Mouse (Mus musculus) forebrain, postnatal 0 days (tissue): Measurements from ENCODE around the gene Ruvbl2. TPM values are rescaled to one million over a fixed set of nuclear protein-coding genes. Genes with fewer than 3 reads are reported as not detected.

Experiments used
- ATAC-seq: fragments of 200-750 bp; cut with Nextera tagmentation; 2 replicates; pipeline ENCODE4 v1.8.0; 2017; ENCODE audit warnings: mild to moderate bottlenecking, moderate library complexity
- DNase-seq: peaks from one replicate; pipeline ENCODE4 v3.0.0-alpha.2; 2015
- H3K27ac ChIP-seq: fragments of 300-500 bp; sonication (generic); 2 replicates; pipeline ENCODE4 v1.5.1; 2014; ENCODE audit warnings: low read depth, mild to moderate bottlenecking, antibody characterized with exemption, low read length, moderate library complexity, mixed read lengths
- H3K27me3 ChIP-seq: fragments of 300-500 bp; sonication (generic); 2 replicates; pipeline ENCODE4 v1.6.1; 2014; ENCODE audit warnings: mild to moderate bottlenecking, low read length, mixed read lengths; ENCODE audit not compliant: insufficient read depth
- H3K36me3 ChIP-seq: fragments of 300-500 bp; sonication (generic); 2 replicates; pipeline ENCODE4 v1.6.1; 2014; ENCODE audit warnings: mild to moderate bottlenecking, moderate library complexity; ENCODE audit not compliant: insufficient read depth
- H3K4me1 ChIP-seq: fragments of 300-500 bp; sonication (generic); 2 replicates; pipeline ENCODE4 v1.6.1; 2014; ENCODE audit warnings: antibody characterized with exemption; ENCODE audit not compliant: insufficient read depth
- H3K4me2 ChIP-seq: fragments of 300-500 bp; sonication (generic); 2 replicates; pipeline ENCODE4 v1.6.1; 2014; ENCODE audit warnings: low read depth, mild to moderate bottlenecking, moderate library complexity
- H3K4me3 ChIP-seq: fragments of 300-500 bp; sonication (generic); 2 replicates; pipeline ENCODE4 v1.5.1; 2014; ENCODE audit warnings: low read depth, low read length, mixed read lengths
- H3K9ac ChIP-seq: fragments of 300-500 bp; sonication (generic); 2 replicates; pipeline ENCODE4 v1.6.1; 2014; ENCODE audit warnings: mild to moderate bottlenecking
- H3K9me3 ChIP-seq: fragments of 300-500 bp; sonication (generic); 2 replicates; pipeline ENCODE4 v1.6.1; 2016; ENCODE audit warnings: low read length
- CTCF ChIP-seq: sonication (generic); IDR thresholded peaks from 2 replicates; pipeline ENCODE4 v1.5.1; 2016; ENCODE audit warnings: antibody characterized with exemption, control low read depth, low read depth
- WGBS: fragments of 180-500 bp; shearing (Covaris S2); extraction: QIAGEN DNeasy Blood & Tissue Kit; methylation state at CpG from one replicate; pipeline ENCODE4 v1.1.7; 2014; 5-methylcytosine and 5-hydroxymethylcytosine counted together
- polyA plus RNA-seq: library from polyadenylated mRNA; unstranded; fragments of >200 nt; fragmentation: Nextera tagmentation; extraction: Ambion mirVana; gene quantifications from 2 replicates; pipeline ENCODE4 v1.2.1, GENCODE M21; 2015
- total RNA-seq: library from RNA; depleted of rRNA; stranded (reverse); fragments of >200 nt; gene quantifications from 2 replicates; pipeline ENCODE4 v1.2.3, GENCODE M21; 2014

Ruvbl2 gene
- total and polyA plus RNA-seq, 2 experiments from 2014 or later = 98.3 to 149 TPM

DNA sequence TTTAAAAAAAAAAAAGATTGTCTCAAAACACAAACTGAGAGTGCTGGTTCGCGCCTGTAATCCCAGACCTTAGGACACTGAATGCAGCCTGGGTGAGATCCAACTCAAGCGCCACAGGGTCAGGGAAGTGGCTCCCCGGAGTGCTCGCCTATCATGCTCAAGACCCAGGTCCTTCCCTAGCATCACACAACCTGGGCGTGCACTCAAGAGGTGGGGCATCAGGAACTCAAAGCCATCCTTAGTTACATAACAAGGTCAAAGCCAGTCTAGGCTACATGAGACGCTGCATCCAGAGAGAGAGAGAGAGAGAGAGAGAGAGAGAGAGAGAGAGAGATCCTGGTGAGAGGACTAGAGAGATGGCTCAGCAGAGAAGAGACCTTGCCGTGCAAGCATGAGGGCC is 11.3 kb downstream of the Ruvbl2 start:
- H3K4me2 ChIP-seq = no peak overlapping the region
- H3K36me3 ChIP-seq = peaks cover 90% of the 10 kb centered on the region
- no peaks in the 10 kb centered on the region for H3K4me1 ChIP-seq
- DNase-seq = no peak
- no peak for ATAC-seq
- no peak for TF ChIP-seq CTCF
- no peak overlapping the region for H3K27ac ChIP-seq
- no peak overlapping the region for H3K9ac ChIP-seq
- 91% methylated on average over 8 of the region's 8 CpGs for WGBS
- no peaks in the 10 kb centered on the region for H3K9me3 ChIP-seq
- H3K27me3 ChIP-seq = no peaks in the 10 kb centered on the region
- H3K4me3 ChIP-seq = no peak overlapping the region

- WGBS = 89% methylated on average over 14 of the region's 14 CpGs
- H3K4me3 ChIP-seq = no peak overlapping the region
- peaks cover 33% of the 10 kb centered on the region for H3K27me3 ChIP-seq
- no peaks in the 10 kb centered on the region for H3K9me3 ChIP-seq
- TF ChIP-seq CTCF = no peak
- H3K9ac ChIP-seq = no peak overlapping the region
- H3K27ac ChIP-seq = no peak overlapping the region
- no peak for DNase-seq
- no peaks in the 10 kb centered on the region for H3K4me1 ChIP-seq
- no peak overlapping the region for H3K4me2 ChIP-seq
- H3K36me3 ChIP-seq = peaks cover 53% of the 10 kb centered on the region
- ATAC-seq = no peak
Observed at GRCm38 (mm10) chr7:45421194-45421593, 16.7 kb downstream of the Ruvbl2 start.

- Histone ChIP-seq H3K27me3 (peaks cover 40% of the 10 kb centered on the region), H3K27ac (no peak within 1 kb of the TSS), H3K4me1 (no peaks in the 10 kb centered on the region), H3K9ac (no peak within 1 kb of the TSS), H3K4me2 (no peak within 1 kb of the TSS), H3K9me3 (no peaks in the 10 kb centered on the region), H3K36me3 (peaks cover 51% of the 10 kb centered on the region), H3K4me3 (no peak within 1 kb of the TSS)
- ATAC-seq (no peak), DNase-seq (no peak)
- TF ChIP-seq CTCF = no peak
- whole genome bisulfite sequencing = 64% methylated on average over 6 of the region's 6 CpGs
Observed at GRCm38 (mm10) chr7:45420615-45420919, 17.3 kb downstream of the Ruvbl2 start, which contains the start of gene Lhb. Gene Lhb, plus strand, starts transcription at chr7:45420820.

- 17% methylated on average over 27 of the region's 27 CpGs for WGBS
- Histone ChIP-seq H3K27ac (no peak overlapping the region), H3K4me3 (no peak overlapping the region), H3K9me3 (no peaks in the 10 kb centered on the region), H3K4me1 (no peaks in the 10 kb centered on the region), H3K4me2 (no peak overlapping the region), H3K36me3 (peaks cover 46% of the 10 kb centered on the region), H3K9ac (no peak overlapping the region), H3K27me3 (peaks cover 45% of the 10 kb centered on the region)
- ATAC-seq (no peak), DNase-seq (no peak)
- no peak for TF ChIP-seq CTCF
Observed at GRCm38 (mm10) chr7:45419859-45420614, 17.9 kb downstream of the Ruvbl2 start.

GRCm38 (mm10) chr7:45417962-45418492 is 19.9 kb downstream of the Ruvbl2 start:
- no peak for TF ChIP-seq CTCF
- Histone ChIP-seq H3K27ac (no peak overlapping the region), H3K4me1 (peaks cover 6% of the 10 kb centered on the region; the same call in 1 of the 2 replicates), H3K4me2 (no peak overlapping the region), H3K9ac (no peak overlapping the region), H3K27me3 (peaks cover 65% of the 10 kb centered on the region), H3K36me3 (peaks cover 26% of the 10 kb centered on the region), H3K4me3 (no peak overlapping the region), H3K9me3 (no peaks in the 10 kb centered on the region)
- ATAC-seq = no peak
- WGBS = 11% methylated on average over 13 of the region's 13 CpGs
- DNase-seq = no peak

DNA sequence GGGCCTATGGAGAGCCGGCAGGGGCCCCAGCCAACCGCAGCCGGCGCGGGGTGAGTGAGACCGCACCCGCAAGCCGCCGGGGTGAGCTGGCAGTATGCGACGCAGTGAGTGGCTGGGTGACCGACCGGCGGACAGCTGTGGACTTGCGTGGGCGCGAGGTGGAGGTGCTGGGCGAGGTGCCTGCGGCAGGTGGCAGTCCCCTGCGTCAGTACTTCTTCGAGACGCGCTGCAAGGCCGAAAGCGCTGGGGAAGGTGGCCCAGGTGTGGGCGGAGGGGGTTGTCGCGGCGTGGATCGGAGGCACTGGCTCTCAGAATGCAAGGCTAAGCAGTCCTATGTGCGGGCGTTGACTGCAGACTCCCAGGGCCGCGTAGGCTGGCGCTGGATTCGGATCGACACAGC is 22.3 kb downstream of the Ruvbl2 start:
- no peak for DNase-seq
- H3K4me1 ChIP-seq = peaks cover 6% of the 10 kb centered on the region; the same call in 1 of the 2 replicates
- WGBS = 8% methylated on average over 36 of the region's 37 CpGs

GRCm38 (mm10) chr7:45414740-45415224 is 23.1 kb downstream of the Ruvbl2 start:
- ATAC-seq (no peak), DNase-seq (no peak)
- Histone ChIP-seq H3K4me1 (peaks cover 6% of the 10 kb centered on the region; the same call in 1 of the 2 replicates), H3K4me2 (no peak overlapping the region), H3K27ac (no peak overlapping the region), H3K27me3 (peaks cover 80% of the 10 kb centered on the region), H3K9me3 (no peaks in the 10 kb centered on the region), H3K36me3 (no peaks in the 10 kb centered on the region), H3K4me3 (no peak overlapping the region), H3K9ac (no peak overlapping the region)
- 45% methylated on average over 12 of the region's 12 CpGs for whole genome bisulfite sequencing
- TF ChIP-seq CTCF = no peak

More for the DNA sequence above, 22.3 kb downstream of the Ruvbl2 start:
- no peaks in the 10 kb centered on the region for H3K9me3 ChIP-seq
- no peak overlapping the region for H3K4me3 ChIP-seq
- no peak for ATAC-seq
- TF ChIP-seq CTCF = no peak
- no peak overlapping the region for H3K4me2 ChIP-seq
- no peak overlapping the region for H3K9ac ChIP-seq
- peaks cover 2% of the 10 kb centered on the region for H3K36me3 ChIP-seq
- no peak overlapping the region for H3K27ac ChIP-seq
- H3K27me3 ChIP-seq = peaks cover 78% of the 10 kb centered on the region
